Mouse (Mus musculus): ENCODE results near the gene Eva1a. TPM values are rescaled to one million over a fixed set of nuclear protein-coding genes. Genes with fewer than 3 reads are reported as not detected.

Eva1a gene
- total RNA-seq, 2 experiments from 2014 or later = 0.71 to 0.95 TPM

GRCm38 (mm10) chr6:82076364-82076763 is 35.5 kb downstream of the Eva1a start:
- H3K4me3 ChIP-seq = no peak overlapping the region
- intact Hi-C loops (cut with DNase I) = no loop called here
- no peak for DNase-seq

GRCm38 (mm10) chr6:82078875-82079274 is 38.0 kb downstream of the Eva1a start:
- DNase-seq = no peak
- no peak for TF ChIP-seq CTCF (IDR thresholded peaks at IDR 0.05)
- intact Hi-C loops (cut with DNase I) = no loop called here
- Histone ChIP-seq H3K27ac (no peak overlapping the region; the same call in 1 of the 2 replicates), H3K4me3 (no peak overlapping the region)

More at GRCm38 (mm10) chr6:82076364-82076763, 35.5 kb downstream of the Eva1a start:
- no peak for TF ChIP-seq CTCF (IDR thresholded peaks at IDR 0.05)
- H3K27ac ChIP-seq = no peak overlapping the region

GRCm38 (mm10) chr6:82083655-82084054 is 42.8 kb downstream of the Eva1a start:
- no peak for DNase-seq
- H3K27ac ChIP-seq = peak overlapping the region; percentile 81
- no peak overlapping the region; the same call in 1 of the 2 replicates for H3K4me3 ChIP-seq
- TF ChIP-seq CTCF (IDR thresholded peaks at IDR 0.05) = no peak
- intact Hi-C loops (cut with DNase I) = no loop called here

- no peak overlapping the region for H3K4me3 ChIP-seq
- TF ChIP-seq CTCF (IDR thresholded peaks at IDR 0.05) = no peak
- no peak for DNase-seq
- peak overlapping the region; percentile 81 for H3K27ac ChIP-seq
- intact Hi-C loops (cut with DNase I) = no loop called here
Observed at GRCm38 (mm10) chr6:82084235-82084634, 43.4 kb downstream of the Eva1a start.

GRCm38 (mm10) chr6:82085313-82085908 is 44.6 kb downstream of the Eva1a start:
- intact Hi-C loops (cut with DNase I) = no loop called here
- no peak for DNase-seq
- peak overlapping the region; percentile 72 for H3K27ac ChIP-seq
- no peak for TF ChIP-seq CTCF (IDR thresholded peaks at IDR 0.05)
- no peak overlapping the region for H3K4me3 ChIP-seq

- intact Hi-C loops (cut with DNase I) = no loop called here
- TF ChIP-seq CTCF (IDR thresholded peaks at IDR 0.05) = no peak
- H3K4me3 ChIP-seq = no peak overlapping the region
- H3K27ac ChIP-seq = no peak overlapping the region
- no peak for DNase-seq
Observed at GRCm38 (mm10) chr6:82088133-82088532, 47.3 kb downstream of the Eva1a start.

GRCm38 (mm10) chr6:82091773-82092172 is 50.9 kb downstream of the Eva1a start:
- DNase-seq = no peak
- no peak for TF ChIP-seq CTCF (IDR thresholded peaks at IDR 0.05)
- intact Hi-C loops (cut with DNase I) = no loop called here
- Histone ChIP-seq H3K27ac (peak overlapping the region; percentile 62), H3K4me3 (peak overlapping the region; percentile 50)

GRCm38 (mm10) chr6:82097705-82098104 is 56.9 kb downstream of the Eva1a start:
- H3K27ac ChIP-seq = no peak overlapping the region
- intact Hi-C loops (cut with DNase I) = loop anchor here (5.0 kb wide), 1 partner anchor 55 kb away; the partner anchor contains the start of gene Eva1a
- no peak for TF ChIP-seq CTCF (IDR thresholded peaks at IDR 0.05)
- no peak overlapping the region for H3K4me3 ChIP-seq
- DNase-seq = no peak

GRCm38 (mm10) chr6:82098456-82098855 is 57.6 kb downstream of the Eva1a start:
- DNase-seq = no peak
- intact Hi-C loops (cut with DNase I) = loop anchor here (5.0 kb wide), 1 partner anchor 56 kb away; the partner anchor contains the start of gene Eva1a
- no peak for TF ChIP-seq CTCF (IDR thresholded peaks at IDR 0.05)
- H3K27ac ChIP-seq = no peak overlapping the region
- no peak overlapping the region for H3K4me3 ChIP-seq

GRCm38 (mm10) chr6:82110473-82110872 is 69.6 kb downstream of the Eva1a start:
- Histone ChIP-seq H3K27ac (no peak overlapping the region), H3K4me3 (no peak overlapping the region)
- no peak for TF ChIP-seq CTCF (IDR thresholded peaks at IDR 0.05)
- intact Hi-C loops (cut with DNase I) = no loop called here
- no peak for DNase-seq

GRCm38 (mm10) chr6:82111111-82111510 is 70.3 kb downstream of the Eva1a start:
- no peak overlapping the region for H3K4me3 ChIP-seq
- no peak for DNase-seq
- no peak for TF ChIP-seq CTCF (IDR thresholded peaks at IDR 0.05)
- H3K27ac ChIP-seq = no peak overlapping the region
- intact Hi-C loops (cut with DNase I) = no loop called here

GRCm38 (mm10) chr6:82111540-82111939 is 70.7 kb downstream of the Eva1a start:
- intact Hi-C loops (cut with DNase I) = no loop called here
- Histone ChIP-seq H3K4me3 (no peak overlapping the region), H3K27ac (no peak overlapping the region)
- TF ChIP-seq CTCF (IDR thresholded peaks at IDR 0.05) = no peak
- no peak for DNase-seq

GRCm38 (mm10) chr6:82112127-82113090 is 71.6 kb downstream of the Eva1a start:
- Histone ChIP-seq H3K4me3 (no peak overlapping the region), H3K27ac (no peak overlapping the region)
- TF ChIP-seq CTCF (IDR thresholded peaks at IDR 0.05) = no peak
- no peak for DNase-seq
- intact Hi-C loops (cut with DNase I) = no loop called here

Data from gastrocnemius, adult 2 months (tissue).